Mouse (Mus musculus) erythroblast, embryonic 14.5 days (primary cell): Measurements from ENCODE around the gene Trim5. TPM values are rescaled to one million over a fixed set of nuclear protein-coding genes. Genes with fewer than 3 reads are reported as not detected.
"Not testable (repeated sequence)": the region's sequence is repeated elsewhere in the genome, so short reads cannot be mapped to it uniquely, and the experiment has no call there.

Experiments used
- H3K27me3 ChIP-seq: 2 replicates; pipeline ENCODE4 v1.6.1; 2012; ENCODE audit warnings: inconsistent platforms; ENCODE audit not compliant: control insufficient read depth
- H3K36me3 ChIP-seq: 2 replicates; pipeline ENCODE4 v1.6.1; 2012; ENCODE audit warnings: mild to moderate bottlenecking, inconsistent platforms; ENCODE audit not compliant: control insufficient read depth
- H3K4me1 ChIP-seq: 2 replicates; pipeline ENCODE4 v1.6.1; 2012; ENCODE audit warnings: inconsistent platforms; ENCODE audit not compliant: control insufficient read depth
- H3K4me3 ChIP-seq: replicated peaks from 2 replicates; pipeline ENCODE3; 2012; ENCODE audit warnings: moderate library complexity, mild to moderate bottlenecking, inconsistent platforms
- H3K9me3 ChIP-seq: 2 replicates; pipeline ENCODE4 v1.6.1; 2012; ENCODE audit warnings: low read length, inconsistent platforms, mixed read lengths; ENCODE audit not compliant: control insufficient read depth
- GATA1 ChIP-seq: IDR thresholded peaks from 2 replicates; pipeline ENCODE4 v1.6.1; 2012; ENCODE audit warnings: low read length, inconsistent platforms, mixed read lengths
- TAL1 ChIP-seq: IDR thresholded peaks from 3 replicates; pipeline ENCODE4 v1.6.1; 2012; ENCODE audit warnings: low read length, inconsistent platforms, mixed read lengths
- polyA plus RNA-seq: library from polyadenylated mRNA; stranded (reverse); fragments of >175 nt; gene quantifications from 2 replicates; pipeline ENCODE4 v1.2.3, GENCODE M21; 2012

The Trim5 gene
- 0.03 TPM in 1 of 2 replicates, not detected in the other for polyA plus RNA-seq

GRCm38 (mm10) chr7:104287576-104288443, at the start of gene Trim5:
TSS of gene Trim5 (minus strand) at chr7:104288094.
- not testable (repeated sequence) for H3K9me3 ChIP-seq, H3K36me3 ChIP-seq, H3K4me3 ChIP-seq, H3K27me3 ChIP-seq, H3K4me1 ChIP-seq

- not testable (repeated sequence) for H3K9me3 ChIP-seq, H3K4me1 ChIP-seq, H3K4me3 ChIP-seq, H3K27me3 ChIP-seq, H3K36me3 ChIP-seq
Observed at GRCm38 (mm10) chr7:104335547-104335946, 47.7 kb upstream of the Trim5 start.

- H3K9me3 ChIP-seq, H3K4me3 ChIP-seq, H3K36me3 ChIP-seq, H3K27me3 ChIP-seq, H3K4me1 ChIP-seq: not testable (repeated sequence)
Observed at GRCm38 (mm10) chr7:104329171-104329570, 41.3 kb upstream of the Trim5 start, which contains the start of gene Trim34b. TSS of gene Trim34b (plus strand) at chr7:104329471.

GRCm38 (mm10) chr7:104322028-104322427, 34.1 kb upstream of the Trim5 start:
- Histone ChIP-seq H3K36me3 (no peaks in the 10 kb centered on the region), H3K4me1 (no peaks in the 10 kb centered on the region), H3K27me3 (no peaks in the 10 kb centered on the region), H3K4me3 (no peak overlapping the region), H3K9me3 (no peaks in the 10 kb centered on the region)
- TF ChIP-seq GATA1 (no peak), TAL1 (no peak)

- not testable (repeated sequence) for H3K36me3 ChIP-seq, H3K9me3 ChIP-seq, H3K27me3 ChIP-seq, H3K4me1 ChIP-seq, H3K4me3 ChIP-seq
Observed at GRCm38 (mm10) chr7:104315369-104316080, 27.6 kb upstream of the Trim5 start, which contains the start of gene Trim12a. TSS of gene Trim12a (minus strand) at chr7:104315466.

GRCm38 (mm10) chr7:104314796-104315353, 27.0 kb upstream of the Trim5 start:
- no peaks in the 10 kb centered on the region for H3K9me3 ChIP-seq
- TF ChIP-seq GATA1: no peak
- no peak for TF ChIP-seq TAL1
- H3K27me3 ChIP-seq: no peaks in the 10 kb centered on the region
- H3K4me1 ChIP-seq: no peaks in the 10 kb centered on the region
- H3K4me3 ChIP-seq: no peak overlapping the region
- no peaks in the 10 kb centered on the region for H3K36me3 ChIP-seq

GRCm38 (mm10) chr7:104291638-104292400, 3.9 kb upstream of the Trim5 start:
- H3K36me3 ChIP-seq: no peaks in the 10 kb centered on the region
- H3K4me1 ChIP-seq: no peaks in the 10 kb centered on the region
- H3K27me3 ChIP-seq: no peaks in the 10 kb centered on the region
- TF ChIP-seq GATA1 (no peak), TAL1 (no peak)
- no peaks in the 10 kb centered on the region for H3K9me3 ChIP-seq
- H3K4me3 ChIP-seq: no peak overlapping the region

- Histone ChIP-seq H3K4me3 (no peak overlapping the region), H3K9me3 (no peaks in the 10 kb centered on the region), H3K4me1 (no peaks in the 10 kb centered on the region), H3K27me3 (no peaks in the 10 kb centered on the region), H3K36me3 (no peaks in the 10 kb centered on the region)
- TF ChIP-seq GATA1 (no peak), TAL1 (no peak)
Observed at GRCm38 (mm10) chr7:104290641-104291040, 2.7 kb upstream of the Trim5 start.

GRCm38 (mm10) chr7:104279361-104279760, 8.5 kb downstream of the Trim5 start:
- not testable (repeated sequence) for H3K36me3 ChIP-seq, H3K4me1 ChIP-seq, H3K27me3 ChIP-seq, H3K4me3 ChIP-seq, H3K9me3 ChIP-seq

GRCm38 (mm10) chr7:104265335-104265734, 22.6 kb downstream of the Trim5 start:
- not testable (repeated sequence) for H3K36me3 ChIP-seq, H3K9me3 ChIP-seq, H3K4me3 ChIP-seq, H3K27me3 ChIP-seq, H3K4me1 ChIP-seq

- H3K4me3 ChIP-seq, H3K4me1 ChIP-seq, H3K27me3 ChIP-seq, H3K9me3 ChIP-seq, H3K36me3 ChIP-seq: not testable (repeated sequence)
Observed at GRCm38 (mm10) chr7:104260380-104260779, 27.5 kb downstream of the Trim5 start.
